Mouse (Mus musculus): ENCODE data around the gene Macc1.

Macc1 gene

DNA sequence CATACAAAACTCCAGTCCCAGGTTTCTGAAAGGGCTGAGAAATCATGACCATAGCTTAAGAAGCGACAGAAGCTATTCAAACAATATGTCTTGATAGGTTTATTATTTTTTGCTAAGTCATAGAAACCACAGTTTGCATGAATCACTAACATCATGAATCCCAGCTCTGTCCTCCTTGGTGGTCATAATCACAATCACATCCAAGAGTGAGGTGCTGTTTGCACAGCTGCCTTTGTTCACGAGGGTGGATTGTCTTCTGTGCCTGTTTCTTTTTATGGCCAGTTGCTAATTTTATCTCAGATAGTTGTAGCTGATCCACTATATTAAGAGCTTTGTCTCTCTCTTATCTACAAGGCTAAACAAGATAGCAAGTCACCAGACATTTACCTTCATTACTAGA, 72.6 kb downstream of the Macc1 start:
- no peak for DNase-seq (ENCODE audit: low read depth, low spot score)

DNA sequence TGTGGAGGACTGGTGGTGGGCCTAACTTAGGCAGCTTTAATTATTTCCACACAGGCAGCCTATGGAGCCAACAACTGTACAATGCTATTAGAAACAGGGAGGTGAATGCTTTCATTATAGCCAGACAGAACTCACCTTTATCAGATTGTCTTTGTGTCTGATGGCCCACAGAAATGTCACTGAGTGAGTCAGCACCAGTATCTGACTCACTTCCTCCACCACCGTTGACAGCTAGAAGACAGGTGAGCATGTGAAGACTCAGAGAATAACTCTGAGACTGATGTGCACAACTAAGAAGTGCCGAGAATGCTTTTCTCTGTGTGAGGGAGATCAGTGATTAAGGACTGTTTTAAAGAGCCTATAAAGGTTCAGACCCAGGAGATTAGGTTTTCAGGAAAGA, 73.9 kb downstream of the Macc1 start:
- peak; percentile 29 for DNase-seq (ENCODE audit: low read depth, low spot score)

DNA sequence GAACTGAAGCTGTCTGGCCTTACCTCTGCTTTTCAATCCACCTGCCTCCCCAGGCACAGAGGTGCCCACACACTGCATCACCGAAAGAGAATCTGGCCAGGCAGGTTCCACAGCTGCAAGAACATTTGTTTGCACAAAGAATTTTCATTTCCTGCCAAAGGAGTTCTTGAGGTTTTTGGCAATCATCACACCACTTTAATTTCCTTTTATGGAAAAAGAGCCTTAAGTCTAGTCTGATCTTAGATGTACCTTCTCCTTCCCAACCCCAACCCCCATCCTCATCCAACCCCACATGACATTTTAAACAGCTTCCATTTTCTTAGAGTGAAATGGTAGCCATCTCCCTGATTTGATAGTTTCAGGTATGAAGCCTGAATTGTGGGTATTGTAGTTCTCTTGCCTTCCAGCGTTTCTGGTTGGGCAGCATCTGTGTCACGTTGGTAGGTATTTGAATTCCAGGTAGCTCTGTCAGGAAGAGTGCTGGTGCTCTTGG, 76.2 kb downstream of the Macc1 start:
- DNase-seq (ENCODE audit: low read depth, low spot score): peak; percentile 16

DNA sequence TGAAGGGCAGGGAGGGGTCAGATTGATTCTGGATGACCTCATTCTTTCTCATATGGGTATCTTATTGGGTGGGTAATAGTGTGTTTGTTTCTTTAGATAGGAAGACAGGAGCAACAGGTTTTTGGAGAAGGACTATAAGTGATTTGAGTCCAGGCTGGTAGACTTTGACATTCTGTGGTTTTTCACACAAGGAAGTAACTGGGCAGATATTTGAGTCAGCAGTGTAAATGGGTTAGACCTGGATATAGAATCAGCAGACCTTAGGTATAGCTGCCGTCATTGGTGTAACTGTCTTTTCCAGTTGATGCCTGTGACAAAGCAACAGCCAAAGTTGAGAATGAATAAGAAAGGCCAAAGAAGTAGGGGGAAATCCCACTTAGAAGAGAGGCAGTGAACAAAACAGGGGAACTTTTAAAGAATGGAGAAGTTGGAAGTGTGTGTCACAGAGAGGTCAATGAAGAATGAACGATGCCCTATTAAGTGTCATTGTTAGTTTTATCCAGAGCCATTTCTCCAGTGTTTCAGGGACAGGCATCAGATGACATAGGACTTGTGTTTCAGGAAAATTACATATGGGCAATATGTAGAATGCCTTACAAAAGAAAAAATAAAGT, 84.1 kb downstream of the Macc1 start:
- no peak for DNase-seq (ENCODE audit: low read depth, low spot score)

DNA sequence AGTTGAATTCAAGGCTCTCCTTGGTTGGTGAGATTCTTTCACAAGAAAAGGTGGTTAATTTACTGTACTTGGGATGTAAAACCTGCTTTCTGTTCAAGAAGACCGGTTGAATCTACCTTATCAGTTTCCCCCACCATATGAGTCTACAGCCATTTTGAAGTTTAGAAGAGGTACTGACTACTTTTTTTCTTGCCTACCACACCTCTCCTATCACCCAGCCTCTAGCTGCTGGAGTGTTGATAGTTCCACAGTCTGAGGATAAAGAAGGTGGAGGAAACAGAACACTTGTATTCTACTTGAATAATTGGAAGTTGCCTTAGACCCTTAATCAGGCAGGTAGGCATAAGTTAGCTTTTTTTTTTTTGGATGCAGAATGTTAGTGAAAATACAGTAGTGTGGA, 88.2 kb downstream of the Macc1 start:
- DNase-seq (ENCODE audit: low read depth, low spot score): no peak

DNA sequence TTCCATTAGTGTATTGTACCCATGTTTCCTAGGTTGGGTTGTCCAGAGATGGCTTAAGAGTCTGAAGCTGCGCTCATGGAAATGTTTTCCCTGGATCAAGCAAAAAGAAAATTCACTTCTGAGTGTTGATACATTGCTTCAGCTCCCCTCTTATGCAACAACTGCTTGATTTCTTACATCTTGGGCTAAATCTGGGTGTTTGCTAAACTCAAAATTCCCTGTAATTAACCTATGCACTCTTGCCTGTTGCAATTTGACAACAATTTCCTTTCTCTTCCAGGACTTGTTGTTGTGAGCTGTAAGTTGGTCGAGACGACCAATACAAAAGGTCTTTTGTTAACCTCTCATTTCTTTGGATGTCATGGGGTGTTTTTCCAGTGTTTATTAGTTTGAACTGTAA, 88.7 kb downstream of the Macc1 start:
- DNase-seq (ENCODE audit: low read depth, low spot score): no peak

DNA sequence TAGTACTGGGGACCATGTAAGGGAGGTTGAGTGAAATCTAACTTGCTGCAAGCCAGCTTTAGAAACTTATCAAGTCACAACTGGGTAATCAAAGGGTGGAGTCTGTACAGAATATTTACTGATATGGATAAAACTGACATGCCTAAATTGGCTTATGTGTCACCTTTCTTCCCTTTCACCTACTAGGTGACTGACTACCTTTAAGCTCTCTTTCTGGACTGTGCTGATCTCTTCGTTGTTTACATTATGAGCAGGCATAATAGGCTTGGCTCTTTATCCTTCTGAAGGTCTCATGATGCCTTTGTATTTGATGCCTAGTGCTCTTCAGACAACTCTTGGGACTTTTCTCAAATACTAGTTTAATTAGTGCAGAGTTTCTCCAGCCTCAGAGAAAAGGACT, 90.7 kb downstream of the Macc1 start:
- DNase-seq (ENCODE audit: low read depth, low spot score): no peak

DNA sequence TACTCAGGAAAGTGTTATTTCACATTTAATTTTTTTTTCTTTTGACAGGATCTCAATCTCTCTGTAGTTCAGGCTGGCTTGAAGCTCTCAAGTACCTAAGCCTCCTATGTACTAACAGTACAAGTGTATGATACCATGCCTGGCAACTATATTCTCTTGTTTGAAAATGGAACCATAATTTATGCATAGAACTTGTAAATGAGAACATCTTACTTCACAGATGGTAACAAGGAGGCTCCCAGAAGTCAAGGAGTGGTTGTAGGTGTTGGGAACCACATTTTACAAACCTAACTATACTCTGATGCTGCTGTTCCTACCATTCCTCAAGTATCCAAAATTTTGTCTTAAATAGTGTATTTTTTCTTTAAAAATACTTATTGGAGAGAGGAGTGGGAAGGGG, 96.5 kb downstream of the Macc1 start:
- DNase-seq (ENCODE audit: low read depth, low spot score): no peak

DNA sequence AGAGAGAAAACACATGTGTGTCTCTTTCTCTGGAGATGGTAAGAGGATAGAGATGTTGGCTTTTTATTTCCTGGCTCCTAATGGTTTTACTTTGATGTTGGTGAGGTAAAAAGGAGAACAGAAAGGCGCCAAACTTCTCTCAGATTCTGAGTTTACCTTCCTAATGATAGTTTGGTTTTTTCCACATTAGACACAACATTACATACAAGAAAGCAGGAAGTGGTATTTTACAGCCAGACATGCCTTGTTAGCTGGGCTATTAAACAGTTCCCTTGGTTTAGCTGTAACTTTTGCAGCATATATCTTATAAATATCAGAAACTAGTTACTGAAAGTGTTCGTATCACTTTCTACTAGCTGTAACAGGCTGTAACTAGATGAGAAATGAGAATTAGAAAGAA, 96.9 kb downstream of the Macc1 start:
- DNase-seq (ENCODE audit: low read depth, low spot score): peak; percentile 46

DNA sequence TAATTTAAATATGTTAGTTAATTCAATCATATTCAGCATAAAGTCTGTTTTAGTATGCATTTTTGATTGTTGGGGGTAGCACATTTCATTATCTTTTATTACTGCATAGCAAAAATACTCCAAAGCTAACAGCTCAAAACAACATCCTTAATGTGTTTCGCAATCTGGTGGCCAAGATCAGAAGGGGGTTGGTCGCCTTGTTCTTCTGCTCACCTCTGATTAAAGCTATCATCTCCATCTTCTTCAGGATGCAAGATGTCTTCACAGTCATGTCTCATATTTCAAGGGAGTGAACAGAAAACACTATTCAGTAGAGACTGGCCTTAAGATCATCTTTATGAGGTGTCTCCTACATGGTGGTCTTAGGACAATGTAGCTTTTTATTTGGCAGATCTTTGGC, 97.9 kb downstream of the Macc1 start:
- no peak for DNase-seq (ENCODE audit: low read depth, low spot score)

DNA sequence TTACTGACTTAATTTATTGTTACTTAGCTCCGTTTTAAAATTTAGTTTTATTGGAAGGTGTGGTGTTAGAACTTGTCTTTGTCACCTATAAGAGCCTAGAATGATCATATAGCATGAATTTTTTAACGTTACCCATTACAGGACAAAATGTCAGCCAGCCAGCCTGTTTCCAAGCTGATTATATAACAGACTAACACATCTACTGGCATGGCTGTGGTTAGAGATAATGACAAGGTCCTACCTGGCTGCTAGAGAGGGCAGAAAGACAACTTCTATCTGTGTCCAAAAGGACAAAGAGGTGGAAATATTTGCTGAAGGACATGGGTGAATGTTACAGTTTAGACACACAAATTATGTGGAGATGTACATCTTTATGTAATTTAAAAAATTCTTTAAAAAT, 101.8 kb downstream of the Macc1 start:
- no peak for DNase-seq (ENCODE audit: low read depth, low spot score)

DNA sequence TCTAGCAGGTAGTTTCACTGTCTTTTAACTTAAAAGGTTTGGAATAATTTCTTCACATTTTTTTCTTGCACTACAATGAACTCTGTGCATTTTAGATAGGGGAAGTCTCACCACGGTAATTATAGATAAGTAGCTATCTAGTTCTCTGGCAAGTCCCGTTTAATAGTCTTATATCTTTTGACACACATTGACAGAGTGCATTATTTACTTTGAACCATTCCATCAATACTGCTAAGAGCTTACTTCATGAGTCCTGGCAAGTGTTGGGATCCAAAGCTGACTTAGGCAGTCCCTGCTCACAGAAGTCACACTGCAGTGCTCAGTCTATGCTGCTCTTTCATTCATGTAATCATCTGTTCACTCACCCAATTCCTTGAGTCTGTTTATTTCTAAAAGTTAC, 111.7 kb downstream of the Macc1 start:
- no peak for DNase-seq (ENCODE audit: low read depth, low spot score)

DNA sequence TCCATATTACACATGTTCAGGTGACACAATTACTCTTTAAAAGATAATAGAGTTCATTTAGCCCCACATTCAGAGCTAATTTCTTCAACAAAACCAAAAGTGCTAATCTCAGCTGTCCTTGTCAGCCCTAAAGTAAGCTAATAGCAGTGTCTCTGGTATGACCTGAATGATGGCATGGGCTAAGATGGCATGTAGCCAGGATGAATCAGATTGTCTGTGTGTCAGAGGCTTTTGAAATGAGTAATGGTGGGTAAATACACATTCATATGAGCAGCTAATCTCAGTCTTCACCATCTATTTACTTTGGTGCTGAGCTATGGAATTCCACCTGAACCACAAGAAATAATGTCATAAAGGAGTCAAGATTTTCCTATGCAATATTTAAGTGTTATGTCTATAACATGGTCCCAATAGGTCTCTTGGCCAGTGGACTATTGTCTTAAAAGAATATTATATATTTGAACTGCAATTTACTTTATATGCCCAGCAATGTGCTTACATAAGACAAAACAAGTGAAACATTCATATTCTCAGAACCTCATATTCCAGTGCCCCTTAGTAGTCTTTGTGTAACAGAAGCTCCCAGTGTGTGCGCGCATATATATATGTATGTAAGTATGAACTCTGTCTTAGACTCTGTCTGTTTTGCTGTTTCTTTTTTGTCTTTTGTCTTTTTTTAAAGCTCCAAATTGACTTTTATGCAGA, 112.3 kb downstream of the Macc1 start:
- no peak for DNase-seq (ENCODE audit: low read depth, low spot score)

DNA sequence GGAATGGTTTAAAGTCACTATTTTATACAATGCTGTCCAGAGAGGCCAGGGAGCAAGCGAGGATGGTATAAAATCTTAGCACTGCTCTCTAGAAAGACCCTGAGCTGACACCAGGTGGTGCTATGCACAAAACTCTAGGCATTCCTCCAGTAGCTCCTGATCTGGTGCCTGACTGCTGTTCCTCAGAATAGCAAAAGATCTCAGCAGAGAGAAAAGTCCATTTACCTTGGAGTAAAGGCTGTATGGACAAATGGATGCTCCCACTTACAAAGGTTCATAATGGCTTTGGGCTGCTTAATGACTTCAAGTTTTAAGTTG, 112.8 kb downstream of the Macc1 start:
- peak; percentile 53 for DNase-seq (ENCODE audit: low read depth, low spot score)

DNA sequence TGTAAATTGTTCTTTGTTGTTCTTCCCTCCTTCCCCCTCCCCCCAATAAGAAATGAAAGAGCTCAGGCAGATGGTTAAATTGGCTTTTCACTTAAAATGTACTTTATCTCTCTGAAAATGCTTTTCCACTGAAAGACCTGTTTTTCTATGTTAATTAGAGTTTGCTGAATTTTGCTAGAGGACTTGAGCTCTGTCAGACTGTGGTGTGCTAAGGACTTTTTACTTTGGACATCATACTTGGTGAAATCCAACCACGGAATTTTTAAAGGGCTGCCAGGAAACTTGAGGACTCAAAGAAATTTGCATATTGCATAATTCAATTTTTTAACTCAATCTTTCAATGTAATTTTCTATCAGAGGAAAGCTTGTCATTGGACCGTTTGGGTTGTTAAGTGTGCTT, 126.7 kb downstream of the Macc1 start:
- no peak for DNase-seq (ENCODE audit: low read depth, low spot score)

DNA sequence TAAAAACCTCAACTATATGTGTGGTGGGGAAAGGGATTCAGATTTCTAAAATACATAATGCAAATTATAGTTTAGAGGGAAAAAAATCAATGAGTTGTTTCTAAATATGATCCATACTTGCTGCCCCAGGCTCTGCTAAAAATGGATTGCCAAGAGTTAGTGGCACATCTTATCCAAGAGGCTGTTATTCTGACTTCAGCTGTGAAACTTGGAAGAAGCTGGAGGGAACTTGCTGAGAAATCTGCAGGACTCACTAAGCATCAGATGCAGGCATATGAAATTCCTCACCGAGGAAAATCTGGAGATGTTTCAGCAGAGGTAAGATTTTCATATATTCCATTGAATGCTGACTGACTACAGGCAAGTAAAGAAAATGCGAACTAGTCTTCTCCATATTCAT, 136.0 kb downstream of the Macc1 start:
- no peak for DNase-seq (ENCODE audit: low read depth, low spot score)

DNA sequence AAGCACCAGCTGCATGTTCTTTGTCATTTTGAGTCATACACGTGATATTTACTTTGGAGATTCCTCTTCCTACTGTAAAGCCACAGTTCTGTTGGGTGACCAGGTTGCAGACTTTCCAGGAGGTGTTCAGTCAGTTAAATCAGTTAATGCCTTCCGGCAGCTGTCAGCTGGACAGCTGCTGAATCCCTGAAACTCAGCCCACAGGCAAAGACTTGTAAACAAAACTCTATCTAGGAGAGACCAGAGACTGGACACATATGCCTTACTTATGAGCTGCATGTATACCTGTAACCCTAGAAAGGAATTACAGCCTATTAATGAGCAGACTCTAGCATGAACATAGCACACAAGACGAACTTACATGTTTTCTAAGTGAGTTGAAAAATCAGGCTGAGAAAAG, 137.2 kb downstream of the Macc1 start:
- DNase-seq (ENCODE audit: low read depth, low spot score): no peak

DNA sequence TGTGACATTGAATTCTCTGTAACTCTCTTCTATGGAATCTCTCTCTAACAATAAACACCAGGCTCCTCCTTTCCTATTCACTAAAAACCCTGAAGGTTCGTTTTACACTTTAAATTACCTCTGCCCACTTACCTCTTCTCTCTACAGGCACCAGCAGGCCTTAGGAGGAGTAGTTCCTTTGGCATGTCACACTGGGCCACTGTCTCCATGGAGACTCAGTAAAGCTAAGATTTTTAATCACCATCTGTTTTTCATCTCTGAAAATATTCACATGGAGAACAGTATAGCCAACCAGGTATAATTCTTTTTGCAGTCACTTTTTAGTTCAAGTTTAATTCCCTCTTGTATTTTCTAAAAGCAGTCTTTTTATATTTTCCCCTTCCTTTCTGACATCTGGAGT, 140.0 kb downstream of the Macc1 start:
- no peak for DNase-seq (ENCODE audit: low read depth, low spot score)

DNA sequence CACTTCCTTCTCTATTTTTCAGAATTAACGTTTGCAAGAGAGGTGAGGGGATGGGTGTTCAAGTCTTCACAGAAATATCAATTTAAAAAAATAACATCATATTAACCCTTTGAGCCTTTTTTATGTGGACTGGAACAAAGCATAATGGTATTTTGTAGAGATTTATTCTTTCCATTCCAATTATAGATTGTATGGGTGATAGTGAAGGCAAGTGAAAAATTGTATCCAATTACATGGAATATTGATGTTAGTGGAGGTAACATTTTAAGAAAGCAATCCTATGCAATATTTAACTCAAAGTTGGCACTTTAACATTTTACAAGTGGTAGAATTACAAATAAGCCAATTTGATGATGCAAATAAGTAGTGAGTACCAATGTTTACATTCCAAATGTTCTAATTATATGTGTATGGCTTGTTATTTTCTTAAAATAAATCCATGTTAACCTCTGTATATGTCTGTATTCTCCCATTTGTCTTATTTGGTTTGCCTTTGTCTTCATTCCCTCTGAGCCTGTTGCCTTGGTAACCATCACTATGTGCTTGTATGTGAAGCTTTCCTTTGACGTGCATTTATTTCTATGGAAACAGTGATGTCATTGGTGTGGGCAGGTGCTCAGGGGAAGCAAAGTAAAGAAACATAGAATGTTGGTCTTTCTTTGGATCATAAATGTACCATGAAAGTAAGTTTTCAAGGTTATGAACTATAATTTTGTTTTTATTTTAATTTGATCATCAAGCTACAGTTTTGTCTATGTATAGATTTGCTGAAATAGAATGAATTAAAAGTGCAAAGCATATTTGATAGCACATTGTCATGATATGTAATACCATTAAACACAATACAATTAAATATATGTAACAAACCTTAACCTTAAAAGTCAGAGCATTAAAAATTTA, 150.2 kb downstream of the Macc1 start:
- no peak for DNase-seq (ENCODE audit: low read depth, low spot score)

DNA sequence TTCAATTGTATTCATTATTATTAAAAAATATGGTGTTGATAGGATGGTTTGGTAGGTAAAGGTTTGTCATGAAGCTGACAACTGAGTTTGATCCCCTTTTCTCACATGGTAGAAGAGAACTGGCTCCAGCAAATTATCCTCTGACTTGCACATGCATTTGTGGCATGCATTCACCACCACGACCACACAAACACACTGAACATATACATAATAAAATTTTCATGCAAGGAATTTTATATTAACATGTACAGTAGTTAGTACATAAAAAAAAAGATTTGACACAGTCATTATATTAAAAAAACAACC, 150.8 kb downstream of the Macc1 start:
- no peak for DNase-seq (ENCODE audit: low read depth, low spot score)

DNA sequence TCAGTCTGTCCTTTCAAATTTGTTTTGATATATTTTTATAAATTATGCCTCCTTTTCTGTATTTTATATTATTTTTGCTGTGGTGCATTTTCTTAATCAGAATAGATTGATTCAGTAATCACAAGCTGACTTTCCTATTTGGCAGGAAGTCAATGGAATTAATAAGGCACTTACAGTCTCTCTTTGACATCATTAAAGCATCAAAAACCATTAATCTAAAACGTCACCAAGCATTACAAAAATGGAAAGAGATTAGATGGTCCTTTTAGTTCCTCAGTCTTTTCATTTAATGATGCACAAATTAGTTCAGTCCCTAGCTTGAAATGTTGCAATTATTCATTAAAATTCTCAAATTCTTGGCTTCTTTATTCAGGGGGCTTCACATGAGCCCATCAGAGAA, 153.6 kb downstream of the Macc1 start:
- DNase-seq (ENCODE audit: low read depth, low spot score): no peak

DNA sequence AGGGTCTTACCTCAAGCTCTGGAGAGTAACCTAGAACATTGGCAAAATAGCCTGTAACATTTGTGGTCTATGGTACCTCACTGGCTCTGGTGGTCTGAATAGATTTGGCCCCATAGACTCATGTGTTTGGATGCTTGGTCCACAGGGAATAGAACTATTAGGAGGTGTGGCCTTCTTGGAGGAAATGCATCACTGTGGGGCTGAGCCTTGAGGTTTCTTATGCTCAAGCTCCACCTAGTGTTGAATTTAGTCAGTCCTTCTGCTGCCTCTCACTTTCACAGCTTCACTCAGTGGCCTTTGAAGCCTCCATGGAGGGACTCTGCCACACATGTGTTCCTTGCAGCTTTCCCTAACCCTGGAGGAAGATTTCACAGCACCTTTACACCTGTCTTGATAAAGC, 156.2 kb downstream of the Macc1 start:
- peak; percentile 62 for DNase-seq (ENCODE audit: low read depth, low spot score)

DNA sequence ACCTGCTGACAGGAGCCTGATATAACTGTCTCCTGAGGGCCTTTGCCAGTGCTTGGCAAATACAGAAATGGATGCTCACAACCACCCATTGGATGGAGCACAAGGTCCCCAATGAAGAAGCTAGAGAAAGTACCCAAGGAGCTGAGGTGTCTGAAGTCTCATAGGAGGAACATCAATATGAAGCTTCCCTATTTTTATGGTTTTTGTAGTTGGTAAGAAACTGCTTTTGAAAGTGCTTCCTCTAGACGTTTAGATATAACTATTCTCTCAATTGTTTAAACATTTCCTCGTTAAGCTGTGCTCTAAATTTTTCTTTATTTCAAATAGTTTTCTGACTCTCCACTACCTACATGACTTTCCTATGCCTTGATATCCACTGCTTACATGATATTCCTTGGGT, 169.2 kb downstream of the Macc1 start:
- no peak for DNase-seq (ENCODE audit: low read depth, low spot score)

All from A20 (cell line).